Mouse (Mus musculus) CD4-positive helper T cell, adult 2 months (primary cell): ENCODE measurements at regions not wholly inside any gene's neighbourhood (a gene's known extent, or its start where the extent isn't known, plus 50 kb on each side); places are given as distances from the start of the nearest gene placed in this dataset.
A peak's percentile ranks its signal among the peaks of the same experiment; 100 is the strongest.

Source experiments
- DNase-seq: peaks from one replicate; pipeline ENCODE4 v3.0.0-alpha.2; 2012; ENCODE audit warnings: low read depth, missing footprints, low spot score

- DNase-seq, result no peak
Measured at GRCm38 (mm10) chr6:94773604-94774486, 73.9 kb upstream of the Lrig1 start.

DNA sequence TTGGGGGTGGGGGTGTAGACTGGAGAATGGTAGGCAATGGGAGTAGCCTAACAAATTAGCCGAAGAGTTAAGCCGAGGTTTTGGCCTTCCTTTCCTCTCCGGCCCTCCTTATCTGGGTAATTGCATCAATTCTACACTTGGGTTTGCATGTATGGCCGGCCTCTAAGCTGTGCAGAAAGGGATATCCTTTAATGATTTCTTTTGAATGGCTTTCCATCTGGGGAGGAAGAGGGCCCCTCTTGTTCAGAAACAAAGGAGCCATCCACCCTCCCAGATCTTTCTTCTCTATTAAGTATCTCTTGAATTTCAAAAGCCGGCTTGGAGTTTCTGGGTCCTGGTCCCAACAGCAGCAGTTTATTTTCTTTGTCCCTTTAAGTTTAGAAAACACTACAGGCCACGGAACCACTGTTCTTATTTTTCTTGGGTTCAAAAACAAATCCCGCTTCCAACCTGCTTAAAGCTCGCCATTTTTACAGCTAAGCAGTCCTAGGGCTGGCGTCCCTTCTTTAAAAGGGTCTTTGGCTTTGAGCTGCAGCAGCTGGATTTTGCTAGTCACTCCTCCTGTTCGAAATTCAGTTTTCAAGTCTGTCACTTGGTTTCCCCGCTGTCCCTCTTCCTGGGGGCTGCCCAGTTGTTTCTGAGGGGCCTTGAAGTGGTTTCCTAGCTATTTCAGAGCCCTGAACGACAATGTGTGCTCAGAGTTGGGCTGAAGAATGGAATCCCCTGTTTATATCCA, 73.1 kb upstream of the Lrig1 start:
- no peak for DNase-seq

DNA sequence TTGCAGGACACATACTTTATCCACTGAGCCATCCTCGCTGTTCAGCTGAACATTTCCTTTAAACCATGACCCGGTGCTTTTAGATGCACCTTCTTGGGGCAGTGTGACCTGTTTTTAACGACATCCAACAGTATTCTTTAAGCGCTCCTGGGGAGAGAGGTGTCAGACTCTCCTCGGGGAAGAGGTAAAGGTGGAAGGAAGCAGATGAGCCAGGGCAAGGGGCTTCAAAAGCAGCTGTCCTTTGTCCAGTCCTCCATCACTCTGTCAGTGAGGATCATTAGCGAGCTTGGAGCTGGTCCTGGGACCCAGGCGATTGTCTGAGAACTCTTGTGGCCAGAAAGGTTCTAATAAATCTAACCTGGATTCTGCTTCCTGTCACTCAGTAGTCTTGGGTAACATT, 72.4 kb upstream of the Lrig1 start:
- no peak for DNase-seq

GRCm38 (mm10) chr6:94768230-94768629, 68.3 kb upstream of the Lrig1 start:
- DNase-seq, result no peak

- DNase-seq, result no peak
Measured at GRCm38 (mm10) chr6:94765724-94766123, 65.8 kb upstream of the Lrig1 start.

DNA sequence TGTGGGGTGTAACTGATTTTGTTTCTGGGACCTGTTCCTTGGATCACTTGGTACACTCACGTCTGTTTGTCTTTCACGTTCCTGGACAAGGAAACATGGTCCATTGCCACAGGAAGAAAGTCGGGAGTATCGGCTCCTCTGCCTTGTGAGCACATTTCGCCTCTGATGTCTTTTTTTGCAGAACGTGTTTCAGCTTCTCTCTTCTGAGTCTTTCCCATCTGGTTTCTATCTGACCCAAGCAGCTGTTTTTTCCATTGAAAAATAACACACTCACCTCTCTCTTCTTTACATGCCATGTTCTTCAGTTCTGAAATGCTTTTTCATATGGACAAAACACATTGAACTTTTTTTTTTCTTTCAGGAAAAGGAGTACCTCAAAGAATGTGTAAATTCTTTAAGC, 61.4 kb upstream of the Lrig1 start:
- no peak for DNase-seq

DNA sequence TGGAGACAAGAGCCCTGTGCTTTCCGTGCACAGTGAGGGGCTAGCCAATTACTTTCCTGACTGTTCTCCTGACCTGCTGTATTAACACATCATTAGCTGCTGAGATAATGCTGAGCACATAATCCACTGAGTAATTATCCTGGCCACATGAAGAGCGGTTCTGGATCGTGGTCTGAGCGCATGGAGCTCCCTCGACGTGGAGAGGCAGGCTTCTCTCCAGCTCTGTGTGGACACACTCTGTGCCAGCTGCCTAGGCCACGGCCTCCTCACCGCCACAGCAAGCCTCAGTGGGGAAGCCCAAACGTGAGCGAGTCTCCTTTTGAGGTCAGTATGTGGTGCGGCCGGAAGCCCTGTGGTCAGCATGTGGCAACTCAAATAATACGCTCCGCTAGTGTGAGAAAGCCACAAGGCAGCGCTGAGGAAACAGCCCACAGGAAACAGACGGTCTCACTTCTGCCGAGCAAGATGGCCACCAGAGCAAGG, 60.7 kb upstream of the Lrig1 start:
- peak; percentile 70 for DNase-seq

DNA sequence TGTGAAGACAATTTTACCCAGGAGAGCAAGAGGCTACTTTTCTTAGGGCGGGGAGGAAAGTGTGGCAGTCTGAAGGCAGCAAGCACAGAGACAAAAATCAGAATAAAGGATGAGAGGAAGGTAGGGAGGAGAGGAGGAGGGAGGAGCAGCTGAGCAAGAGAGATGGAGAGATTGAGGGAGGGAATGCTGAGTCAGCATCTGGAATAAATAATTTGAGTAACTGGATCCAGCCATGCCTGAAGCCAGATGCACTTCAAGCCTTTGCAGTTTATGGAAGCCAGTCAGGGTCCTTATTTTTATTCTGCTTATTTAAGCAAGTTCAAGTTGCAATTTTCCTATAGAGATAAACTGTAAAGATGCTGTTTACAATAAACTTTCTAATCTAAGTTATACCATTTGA, 59.7 kb upstream of the Lrig1 start:
- no peak for DNase-seq

GRCm38 (mm10) chr6:94756006-94756405, 56.0 kb upstream of the Lrig1 start:
- DNase-seq, result no peak

DNA sequence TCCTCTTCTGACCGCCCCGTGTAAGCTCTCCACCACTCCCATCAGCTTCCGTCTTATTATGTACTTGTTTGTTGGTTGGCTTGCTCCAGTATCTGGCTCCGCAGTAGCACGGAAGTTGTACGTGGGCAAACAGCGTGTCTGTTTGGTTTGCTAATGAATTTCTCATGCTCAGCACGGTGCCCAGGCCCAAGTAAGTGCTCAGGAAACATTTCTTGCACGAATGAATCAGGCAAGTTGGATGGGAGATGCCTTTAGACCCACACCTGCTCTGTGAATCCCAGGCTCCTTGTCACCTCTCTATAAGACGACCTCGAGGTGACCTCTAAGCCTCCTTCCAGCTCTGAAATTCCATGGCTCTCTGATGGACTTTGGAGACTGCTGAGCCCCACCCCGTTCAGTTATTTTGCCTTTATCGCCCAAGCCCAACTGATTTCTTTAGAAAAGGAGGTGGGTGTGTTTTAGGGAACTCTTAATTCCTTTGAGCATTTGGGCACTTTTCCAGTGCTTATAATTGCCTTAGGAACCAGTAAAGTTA, 55.4 kb upstream of the Lrig1 start:
- no peak for DNase-seq

GRCm38 (mm10) chr6:94754522-94754921, 54.6 kb upstream of the Lrig1 start:
- no peak for DNase-seq

DNA sequence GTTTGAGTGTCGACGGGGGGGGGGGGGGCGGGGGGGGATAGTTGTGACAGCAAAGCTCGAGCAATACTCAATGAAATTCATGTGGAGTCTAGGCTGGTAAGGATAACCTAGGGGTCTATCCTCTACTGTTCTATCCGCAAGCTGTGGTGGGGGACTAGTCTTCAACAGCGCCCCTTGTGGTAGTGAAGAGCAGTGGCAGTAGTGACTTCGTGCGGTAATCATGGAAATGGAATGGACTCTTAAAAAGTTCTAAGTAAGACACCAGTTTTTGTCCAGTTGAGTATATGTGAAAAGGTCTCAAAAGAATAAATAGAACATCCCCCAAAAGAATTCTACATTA, 51.1 kb upstream of the Lrig1 start:
- DNase-seq, result peak; percentile 9

- no peak for DNase-seq
Measured at GRCm38 (mm10) chr6:94750228-94751100, 50.5 kb upstream of the Lrig1 start.
